10 mouse cellular contexts compared by ENCODE assay signal in genomic region chr9:62726472-62726871, GRCm38 (mm10). TPM values are rescaled to one million over a fixed set of nuclear protein-coding genes. Genes with fewer than 3 reads are reported as not detected.
DNase-seq lines count a peak whose midpoint lies in the region; ATAC-seq and TF ChIP-seq lines count a peak whose summit lies in the region.
"Had no signal": no experiment of that assay in that cellular context is flagged by ENCODE, and none has a peak within 500 bp of the region (broad histone marks: within the 10 kb centered on the region; RNA-seq: fewer than 3 reads in every experiment).

No protein-coding gene starts in this region.

- H3K27me3 ChIP-seq in intestine, postnatal 0 days (replicated peaks; ENCODE audit: control insufficient read depth, insufficient read depth, low read length): no peaks in the 10 kb centered on the region
- no peaks in the 10 kb centered on the region for H3K27me3 ChIP-seq in intestine, embryonic 15.5 days (replicated peaks)
- no peaks in the 10 kb centered on the region for H3K27me3 ChIP-seq in thymus, adult 2 months (ENCODE audit: control insufficient read depth, insufficient read depth, low read length)
- no peaks in the 10 kb centered on the region for H3K27me3 ChIP-seq in embryonic facial prominence, embryonic 11.5 days (ENCODE audit: control insufficient read depth, insufficient read depth, low read length)
- H3K27me3 ChIP-seq in kidney, embryonic 15.5 days: peaks cover 5% of the 10 kb centered on the region; the same call in 1 of the 2 replicates
- H3K27me3 ChIP-seq: liver, embryonic 15.5 days; neural tube, embryonic 13.5 days had no signal

- no peaks in the 10 kb centered on the region for H3K36me3 ChIP-seq in intestine, postnatal 0 days (ENCODE audit: control insufficient read depth, insufficient read depth)
- H3K36me3 ChIP-seq in intestine, embryonic 15.5 days: no peaks in the 10 kb centered on the region
- no peaks in the 10 kb centered on the region for H3K36me3 ChIP-seq in thymus, adult 2 months (ENCODE audit: control insufficient read depth, insufficient read depth, low read length)
- H3K36me3 ChIP-seq in embryonic facial prominence, embryonic 11.5 days (replicated peaks; ENCODE audit: control insufficient read depth, insufficient read depth, low read depth, low read length): no peaks in the 10 kb centered on the region
- H3K36me3 ChIP-seq in kidney, embryonic 15.5 days: no peaks in the 10 kb centered on the region
- H3K36me3 ChIP-seq: liver, embryonic 15.5 days; neural tube, embryonic 13.5 days had no signal

- TF ChIP-seq CTCF in intestine, postnatal 0 days (IDR thresholded peaks at IDR 0.05; ENCODE audit: low read depth): peak; percentile 68
- TF ChIP-seq CTCF in thymus, adult 2 months (IDR thresholded peaks at IDR 0.05; ENCODE audit: borderline replicate concordance, control insufficient read depth, extremely low read depth, insufficient read depth, low read length, poor library complexity): peak; percentile 68

- H3K9ac ChIP-seq in intestine, postnatal 0 days (ENCODE audit: low read depth, low read length): no peak overlapping the region
- H3K9ac ChIP-seq in intestine, embryonic 15.5 days: no peak overlapping the region
- no peak overlapping the region for H3K9ac ChIP-seq in embryonic facial prominence, embryonic 11.5 days (replicated peaks; ENCODE audit: low read length)
- no peak overlapping the region for H3K9ac ChIP-seq in kidney, embryonic 15.5 days
- H3K9ac ChIP-seq: liver, embryonic 15.5 days; neural tube, embryonic 13.5 days had no signal

- no peaks in the 10 kb centered on the region for H3K9me3 ChIP-seq in intestine, postnatal 0 days (ENCODE audit: control insufficient read depth)
- no peaks in the 10 kb centered on the region for H3K9me3 ChIP-seq in intestine, embryonic 15.5 days
- no peaks in the 10 kb centered on the region for H3K9me3 ChIP-seq in embryonic facial prominence, embryonic 11.5 days (replicated peaks; ENCODE audit: control insufficient read depth, low read length)
- no peaks in the 10 kb centered on the region for H3K9me3 ChIP-seq in kidney, embryonic 15.5 days (replicated peaks)
- H3K9me3 ChIP-seq: liver, embryonic 15.5 days; neural tube, embryonic 13.5 days had no signal

- TF ChIP-seq POLR2A in thymus, adult 2 months (IDR thresholded peaks at IDR 0.05; ENCODE audit: control insufficient read depth, extremely low read depth, insufficient read depth, low read length, poor library complexity): no peak

- H3K4me3 ChIP-seq in intestine, postnatal 0 days (ENCODE audit: low read depth, low read length): no peak overlapping the region
- no peak overlapping the region for H3K4me3 ChIP-seq in intestine, embryonic 15.5 days (replicated peaks)
- H3K4me3 ChIP-seq in thymus, adult 2 months (ENCODE audit: control insufficient read depth, insufficient read depth, low read length): no peak overlapping the region
- H3K4me3 ChIP-seq in embryonic facial prominence, embryonic 11.5 days (ENCODE audit: low read depth, low read length): no peak overlapping the region
- no peak overlapping the region for H3K4me3 ChIP-seq in kidney, embryonic 15.5 days (replicated peaks)
- H3K4me3 ChIP-seq: liver, embryonic 15.5 days; neural tube, embryonic 13.5 days had no signal

- H3K27ac ChIP-seq in intestine, postnatal 0 days (ENCODE audit: low read depth, low read length): no peak overlapping the region
- H3K27ac ChIP-seq in intestine, embryonic 15.5 days: no peak overlapping the region
- no peak overlapping the region for H3K27ac ChIP-seq in thymus, adult 2 months (ENCODE audit: control insufficient read depth, insufficient read depth, low read length)
- H3K27ac ChIP-seq in embryonic facial prominence, embryonic 11.5 days (replicated peaks; ENCODE audit: low read depth, low read length): no peak overlapping the region
- H3K27ac ChIP-seq in kidney, embryonic 15.5 days: no peak overlapping the region
- H3K27ac ChIP-seq: liver, embryonic 15.5 days; neural tube, embryonic 13.5 days had no signal

- WGBS in intestine, postnatal 0 days: 53% methylated on average over 6 of the region's 6 CpGs
- 60% methylated on average over 6 of the region's 6 CpGs for WGBS in intestine, embryonic 15.5 days
- 61% methylated on average over 6 of the region's 6 CpGs for WGBS in thymus, adult 2 months
- WGBS in embryonic facial prominence, embryonic 11.5 days: 51% methylated on average over 6 of the region's 6 CpGs
- WGBS in kidney, embryonic 15.5 days: 59% methylated on average over 6 of the region's 6 CpGs

- no peaks in the 10 kb centered on the region for H3K4me1 ChIP-seq in intestine, postnatal 0 days (replicated peaks; ENCODE audit: control insufficient read depth, insufficient read depth, low read length)
- no peaks in the 10 kb centered on the region for H3K4me1 ChIP-seq in intestine, embryonic 15.5 days (replicated peaks)
- no peaks in the 10 kb centered on the region for H3K4me1 ChIP-seq in thymus, adult 2 months (replicated peaks; ENCODE audit: control insufficient read depth, insufficient read depth, low read length)
- peaks cover 7% of the 10 kb centered on the region for H3K4me1 ChIP-seq in embryonic facial prominence, embryonic 11.5 days (ENCODE audit: control insufficient read depth, insufficient read depth, low read length)
- H3K4me1 ChIP-seq in kidney, embryonic 15.5 days: 0 out of 2 replicates have a peak, but pooled peaks cover 5% of the 10 kb centered on the region
- H3K4me1 ChIP-seq: liver, embryonic 15.5 days had no signal

- no peak overlapping the region for H3K4me2 ChIP-seq in intestine, postnatal 0 days (replicated peaks; ENCODE audit: low read depth)
- no peak overlapping the region for H3K4me2 ChIP-seq in intestine, embryonic 15.5 days (replicated peaks)
- H3K4me2 ChIP-seq in embryonic facial prominence, embryonic 11.5 days (ENCODE audit: low read depth, low read length): no peak overlapping the region
- H3K4me2 ChIP-seq in kidney, embryonic 15.5 days: no peak overlapping the region
- H3K4me2 ChIP-seq: liver, embryonic 15.5 days; neural tube, embryonic 13.5 days had no signal

- ATAC-seq in intestine, postnatal 0 days: no peak
- ATAC-seq in intestine, embryonic 15.5 days: no peak
- ATAC-seq in embryonic facial prominence, embryonic 11.5 days (replicated peaks; ENCODE audit: insufficient number of reproducible peaks, low FRiP score, low TSS enrichment, low read depth): no peak
- ATAC-seq in kidney, embryonic 15.5 days (replicated peaks; ENCODE audit: low FRiP score): no peak

- peak; percentile 31 for DNase-seq in thymus, adult 2 months
- DNase-seq in thymus, adult 18-20 months: no peak
- peak; percentile 48 for DNase-seq in embryonic facial prominence, embryonic 11.5 days (ENCODE audit: low spot score)
- no peak for DNase-seq in urinary bladder, postnatal 14 days (ENCODE audit: low spot score)
- DNase-seq in cerebellum, adult 8-10 months: no peak

RNA-seq across cellular contexts. Expression of gene Itga11, which starts 48.8 kb away (rescaled TPM):
- polyA plus RNA-seq in intestine, postnatal 0 days (2015; fragmentation: Nextera tagmentation; extraction: Ambion mirVana): 0.46 TPM in 2 replicates
- 3.0 and 3.2 TPM in 2 replicates for polyA plus RNA-seq in intestine, embryonic 15.5 days (2015; fragmentation: Nextera tagmentation; extraction: Ambion mirVana)
- polyA plus RNA-seq in thymus, adult 2 months (2012; rRNA removed): 0.45 and 0.47 TPM in 2 replicates
- polyA plus RNA-seq in embryonic facial prominence, embryonic 11.5 days (2014; fragmentation: Nextera tagmentation; extraction: Ambion mirVana): 2.5 and 2.7 TPM in 2 replicates
- 1.2 and 1.4 TPM in 2 replicates for polyA plus RNA-seq in kidney, embryonic 15.5 days (2015; fragmentation: Nextera tagmentation; extraction: Ambion mirVana)

Comparison
In these comparisons a context has a peak if more than half of its experiments do, and no peak if none do; other contexts are left out.
1. DNase-seq: peak in thymus, adult 2 months (single experiment) and embryonic facial prominence, embryonic 11.5 days (single experiment); none in thymus, adult 18-20 months (0 of 2), urinary bladder, postnatal 14 days (single experiment) and cerebellum, adult 8-10 months (single experiment).